Mouse (Mus musculus) brain, embryonic 14.5 days (tissue): ENCODE data around the gene Rgl1.

ENCODE experiments used
- CTCF ChIP-seq: fragments of 200-500 bp; IDR thresholded peaks from 2 replicates; pipeline ENCODE4 v1.5.1; 2012; ENCODE audit warnings: inconsistent platforms, mild to moderate bottlenecking, moderate library complexity, borderline replicate concordance; ENCODE audit not compliant: insufficient read depth, insufficient read length; ENCODE audit errors: extremely low read depth
- POLR2A ChIP-seq: fragments of 200-500 bp; IDR thresholded peaks from 2 replicates; pipeline ENCODE4 v1.6.1; 2012; ENCODE audit warnings: mild to moderate bottlenecking, inconsistent platforms, borderline replicate concordance; ENCODE audit not compliant: poor library complexity, insufficient read depth, insufficient read length, severe bottlenecking; ENCODE audit errors: extremely low read depth

DNA sequence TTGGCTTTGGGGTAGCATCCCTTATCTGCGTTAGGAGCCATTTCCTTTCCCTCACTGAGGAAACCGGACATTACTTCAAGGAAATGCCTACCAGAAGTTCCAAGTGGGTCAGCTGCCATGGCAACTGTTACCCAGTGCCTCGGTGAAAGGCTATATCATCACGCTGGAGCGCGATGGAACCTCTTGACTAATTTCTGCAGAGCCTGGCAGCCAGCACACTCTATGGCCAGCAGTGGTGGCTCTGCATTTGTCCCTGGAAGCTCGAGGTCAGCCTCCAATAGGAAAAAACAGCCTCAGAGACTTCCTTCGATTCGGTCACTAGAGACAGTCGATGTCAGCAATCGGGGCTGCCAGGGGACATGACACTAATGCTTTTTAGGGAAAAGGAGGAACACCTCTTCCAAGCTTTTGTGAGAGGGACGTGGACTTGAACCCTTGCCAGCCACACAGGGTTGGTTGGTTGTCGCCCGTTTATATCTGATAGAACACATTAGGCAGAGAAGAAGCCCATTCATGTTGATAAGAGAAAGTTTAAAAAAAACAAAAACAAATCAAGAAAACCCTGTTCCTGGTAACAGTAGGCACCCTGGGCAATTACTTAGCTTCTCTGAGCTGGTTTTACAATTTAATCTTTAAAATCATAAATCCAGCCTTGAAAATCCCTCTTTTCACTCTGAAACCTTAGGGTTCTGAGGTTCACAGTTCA lies 209.4 kb downstream of the Rgl1 start:
- TF ChIP-seq POLR2A: no peak
- no peak for TF ChIP-seq CTCF
